Mouse (Mus musculus) frontal cortex, adult 2 months (tissue): ENCODE data around the gene 1700029F12Rik. TPM values are rescaled to one million over a fixed set of nuclear protein-coding genes. Genes with fewer than 3 reads are reported as not detected.
A peak's percentile ranks its signal among the peaks of the same experiment; 100 is the strongest.

Experiments
- DNase-seq, 2 experiments: peaks; one replicate each; pipeline ENCODE4 v3.0.0; 2022; ENCODE audit warnings: low spot score in 1 of 2; ENCODE audit errors: extremely low spot score in 1 of 2
- polyA plus RNA-seq: library from polyadenylated mRNA; depleted of rRNA; stranded (reverse); fragments of >200 nt; gene quantifications from 2 replicates; pipeline ENCODE4 v1.2.3, GENCODE M21; 2012; rRNA removed

The 1700029F12Rik gene
- polyA plus RNA-seq, 1 experiment: not detected

GRCm38 (mm10) chr13:96976986-96977595 lies 57.1 kb downstream of the 1700029F12Rik start:
- peak; percentile 4 to 25 for DNase-seq

DNA sequence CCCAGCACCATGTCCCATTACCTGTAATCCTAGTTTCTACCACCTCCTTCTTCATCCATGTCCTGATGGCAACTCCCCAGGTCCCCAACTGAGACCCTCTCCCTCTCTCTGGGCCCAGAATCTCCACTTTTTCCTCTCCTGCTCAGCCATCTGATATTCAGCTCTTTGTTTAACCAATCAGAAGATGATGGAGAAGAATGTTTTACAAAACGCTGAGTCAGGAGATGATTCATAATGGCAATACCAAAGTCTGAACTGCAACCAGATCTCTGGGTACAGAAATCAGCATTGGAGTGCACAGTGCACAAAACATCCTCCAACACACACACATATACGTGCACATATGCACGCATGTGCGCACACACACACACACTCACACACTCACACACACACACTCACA lies 60.8 kb downstream of the 1700029F12Rik start:
- no peak for DNase-seq

Other genes with a start within 250 kb of the 1700029F12Rik start
- gene Gcnt4, start 109.7 kb downstream of the 1700029F12Rik start, polyA plus RNA-seq: 8.1 and 8.8 TPM in 2 replicates
- 21.0 and 24.0 TPM in 2 replicates for gene Fam169a, start 32.9 kb upstream of the 1700029F12Rik start, polyA plus RNA-seq
- 0.23 and 0.60 TPM in 2 replicates for gene Gm6169, start 64.9 kb upstream of the 1700029F12Rik start, polyA plus RNA-seq
- gene Gfm2, start 103.6 kb upstream of the 1700029F12Rik start, polyA plus RNA-seq: 34.8 and 35.9 TPM in 2 replicates
- gene Nsa2, start 103.6 kb upstream of the 1700029F12Rik start, polyA plus RNA-seq: 53.2 and 65.2 TPM in 2 replicates
- 108 and 160 TPM in 2 replicates for gene Hexb, start 164.0 kb upstream of the 1700029F12Rik start, polyA plus RNA-seq
- gene Enc1, start 206.7 kb upstream of the 1700029F12Rik start, polyA plus RNA-seq: 204 and 210 TPM in 2 replicates